Mouse (Mus musculus): ENCODE results near the gene Crls1. TPM values are rescaled to one million over a fixed set of nuclear protein-coding genes. Genes with fewer than 3 reads are reported as not detected.
A peak's percentile ranks its signal among the peaks of the same experiment; 100 is the strongest.

Gene Crls1
- polyA plus RNA-seq (2015; fragmentation: Nextera tagmentation; extraction: Ambion mirVana) = 2.4 and 2.5 TPM in 2 replicates

GRCm38 (mm10) chr2:132846407-132847358 is at the start of gene Crls1:
TSS of gene Crls1 (plus strand) at chr2:132846666.
- peak within 1 kb of the TSS; percentile 85 for H3K9ac ChIP-seq (ENCODE audit: low read depth, low read length)
- peak; percentile 88 for ATAC-seq (ENCODE audit: low read depth)
- no peaks in the 10 kb centered on the region; the same call in 1 of the 2 replicates for H3K36me3 ChIP-seq (ENCODE audit: control insufficient read depth, insufficient read depth)
- peaks cover 9% of the 10 kb centered on the region for H3K4me1 ChIP-seq (ENCODE audit: control insufficient read depth, low read depth, low read length)
- H3K9me3 ChIP-seq (replicated peaks; ENCODE audit: control insufficient read depth, low read length) = no peaks in the 10 kb centered on the region
- H3K27ac ChIP-seq (ENCODE audit: low read length) = peak within 1 kb of the TSS; percentile 67
- under 1% methylated on average over 80 of the region's 96 CpGs for WGBS (ENCODE audit: insufficient replicate concordance)
- peak within 1 kb of the TSS; percentile 89 for H3K4me2 ChIP-seq (ENCODE audit: low read depth, low read length)
- H3K4me3 ChIP-seq (ENCODE audit: low read depth, low read length) = peak within 1 kb of the TSS; percentile 78
- H3K27me3 ChIP-seq (ENCODE audit: control insufficient read depth, insufficient read depth, low read depth, low read length) = no peaks in the 10 kb centered on the region

- ATAC-seq (ENCODE audit: low read depth) = no peak
- H3K9me3 ChIP-seq (replicated peaks; ENCODE audit: control insufficient read depth, low read length) = no peaks in the 10 kb centered on the region
- H3K36me3 ChIP-seq (ENCODE audit: control insufficient read depth, insufficient read depth) = peaks cover 20% of the 10 kb centered on the region
- H3K27ac ChIP-seq (ENCODE audit: low read length) = no peak overlapping the region
- no peak overlapping the region for H3K4me3 ChIP-seq (ENCODE audit: low read depth, low read length)
- no peak overlapping the region for H3K4me2 ChIP-seq (ENCODE audit: low read depth, low read length)
- H3K9ac ChIP-seq (ENCODE audit: low read depth, low read length) = no peak overlapping the region
- H3K4me1 ChIP-seq (ENCODE audit: control insufficient read depth, low read depth, low read length) = no peaks in the 10 kb centered on the region
- 65% methylated on average over 2 of the region's 2 CpGs for WGBS (ENCODE audit: insufficient replicate concordance)
- H3K27me3 ChIP-seq (ENCODE audit: control insufficient read depth, insufficient read depth, low read depth, low read length) = no peaks in the 10 kb centered on the region
Measured at GRCm38 (mm10) chr2:132802976-132803375, 43.5 kb upstream of the Crls1 start.

- Histone ChIP-seq H3K4me3 (ENCODE audit: low read depth, low read length) (peak within 1 kb of the TSS; percentile 90), H3K9me3 (replicated peaks; ENCODE audit: control insufficient read depth, low read length) (no peaks in the 10 kb centered on the region), H3K9ac (ENCODE audit: low read depth, low read length) (peak within 1 kb of the TSS; percentile 82), H3K27ac (ENCODE audit: low read length) (peak within 1 kb of the TSS; percentile 86), H3K27me3 (ENCODE audit: control insufficient read depth, insufficient read depth, low read depth, low read length) (no peaks in the 10 kb centered on the region), H3K4me1 (ENCODE audit: control insufficient read depth, low read depth, low read length) (peaks cover 9% of the 10 kb centered on the region), H3K36me3 (ENCODE audit: control insufficient read depth, insufficient read depth) (no peaks in the 10 kb centered on the region), H3K4me2 (ENCODE audit: low read depth, low read length) (peak within 1 kb of the TSS; percentile 91)
- under 1% methylated on average over 59 of the region's 59 CpGs for WGBS (ENCODE audit: insufficient replicate concordance)
- ATAC-seq (ENCODE audit: low read depth) = peak; percentile 98
Measured at GRCm38 (mm10) chr2:132815608-132816314, 30.7 kb upstream of the Crls1 start, which contains the start of the genes Trmt6 and Mcm8. TSS of gene Trmt6 (minus strand) at chr2:132816055. TSS of gene Mcm8 (plus strand) at chr2:132816141.

- no peak overlapping the region for H3K4me3 ChIP-seq (ENCODE audit: low read depth, low read length)
- H3K27me3 ChIP-seq (ENCODE audit: control insufficient read depth, insufficient read depth, low read depth, low read length) = no peaks in the 10 kb centered on the region
- WGBS (ENCODE audit: insufficient replicate concordance) = 74% methylated on average over 4 of the region's 4 CpGs
- H3K4me1 ChIP-seq (ENCODE audit: control insufficient read depth, low read depth, low read length) = no peaks in the 10 kb centered on the region
- no peak for ATAC-seq (ENCODE audit: low read depth)
- H3K4me2 ChIP-seq (ENCODE audit: low read depth, low read length) = no peak overlapping the region
- no peak overlapping the region for H3K9ac ChIP-seq (ENCODE audit: low read depth, low read length)
- no peaks in the 10 kb centered on the region for H3K36me3 ChIP-seq (ENCODE audit: control insufficient read depth, insufficient read depth)
- H3K9me3 ChIP-seq (replicated peaks; ENCODE audit: control insufficient read depth, low read length) = no peaks in the 10 kb centered on the region
- H3K27ac ChIP-seq (ENCODE audit: low read length) = no peak overlapping the region
Measured at GRCm38 (mm10) chr2:132841071-132841470, 5.4 kb upstream of the Crls1 start.

DNA sequence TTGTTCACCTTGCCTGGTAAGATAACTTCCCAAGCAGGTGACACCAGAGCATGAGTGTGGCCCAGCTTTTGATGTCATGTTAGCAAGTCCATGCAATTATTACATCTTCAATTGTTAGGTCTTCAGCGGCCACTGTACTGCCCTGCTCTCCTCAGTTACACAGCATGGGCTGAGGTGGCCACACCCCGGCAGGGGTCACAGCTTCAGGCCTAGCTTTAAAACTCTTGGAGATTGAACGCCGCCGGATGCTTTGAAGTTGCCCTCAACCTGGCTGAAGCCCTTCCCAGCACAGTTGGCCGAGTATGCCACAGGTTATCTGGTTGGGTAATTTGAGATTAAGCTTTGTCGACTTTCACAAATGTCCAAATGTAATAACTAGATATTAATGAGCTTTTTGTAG is 1.1 kb downstream of the Crls1 start:
- peak overlapping the region; percentile 78 for H3K4me3 ChIP-seq (ENCODE audit: low read depth, low read length)
- peak overlapping the region; percentile 89 for H3K4me2 ChIP-seq (ENCODE audit: low read depth, low read length)
- H3K9ac ChIP-seq (ENCODE audit: low read depth, low read length) = peak overlapping the region; percentile 85; the same call in 1 of the 2 replicates
- no peak overlapping the region; the same call in 1 of the 2 replicates for H3K27ac ChIP-seq (ENCODE audit: low read length)
- H3K4me1 ChIP-seq (ENCODE audit: control insufficient read depth, low read depth, low read length) = peaks cover 9% of the 10 kb centered on the region
- H3K36me3 ChIP-seq (ENCODE audit: control insufficient read depth, insufficient read depth) = no peaks in the 10 kb centered on the region; the same call in 1 of the 2 replicates
- H3K9me3 ChIP-seq (replicated peaks; ENCODE audit: control insufficient read depth, low read length) = no peaks in the 10 kb centered on the region
- 28% methylated on average over 7 of the region's 7 CpGs for WGBS (ENCODE audit: insufficient replicate concordance)
- ATAC-seq (ENCODE audit: low read depth) = no peak
- H3K27me3 ChIP-seq (ENCODE audit: control insufficient read depth, insufficient read depth, low read depth, low read length) = no peaks in the 10 kb centered on the region

DNA sequence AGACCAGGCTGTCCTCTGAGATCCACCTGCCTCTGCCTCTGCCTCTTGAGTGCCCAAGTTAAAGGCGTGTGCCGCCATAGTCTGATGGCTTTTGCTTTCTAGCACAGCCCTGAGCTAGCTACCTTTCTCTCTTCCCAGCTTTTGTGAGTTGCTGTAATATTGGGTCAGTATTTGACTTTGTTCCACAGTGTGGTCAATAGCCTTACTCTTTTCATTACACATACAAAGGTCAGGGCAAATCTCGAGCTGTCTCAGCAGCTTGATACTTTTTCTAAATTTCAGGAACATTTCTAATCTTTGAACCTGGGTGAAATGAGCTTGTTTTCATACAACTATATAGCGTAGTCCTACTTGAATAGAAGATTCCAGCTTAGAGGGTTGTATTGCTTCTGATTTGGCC is 1.9 kb downstream of the Crls1 start:
- Histone ChIP-seq H3K4me1 (ENCODE audit: control insufficient read depth, low read depth, low read length) (peaks cover 9% of the 10 kb centered on the region), H3K9me3 (replicated peaks; ENCODE audit: control insufficient read depth, low read length) (no peaks in the 10 kb centered on the region), H3K36me3 (ENCODE audit: control insufficient read depth, insufficient read depth) (no peaks in the 10 kb centered on the region; the same call in 1 of the 2 replicates), H3K9ac (ENCODE audit: low read depth, low read length) (no peak overlapping the region), H3K4me2 (ENCODE audit: low read depth, low read length) (0 out of 2 replicates have a peak overlapping the region, but pooled peaks have one; percentile 21), H3K27me3 (ENCODE audit: control insufficient read depth, insufficient read depth, low read depth, low read length) (no peaks in the 10 kb centered on the region), H3K27ac (ENCODE audit: low read length) (no peak overlapping the region), H3K4me3 (ENCODE audit: low read depth, low read length) (no peak overlapping the region)
- 76% methylated on average over 4 of the region's 4 CpGs for WGBS (ENCODE audit: insufficient replicate concordance)
- no peak for ATAC-seq (ENCODE audit: low read depth)

DNA sequence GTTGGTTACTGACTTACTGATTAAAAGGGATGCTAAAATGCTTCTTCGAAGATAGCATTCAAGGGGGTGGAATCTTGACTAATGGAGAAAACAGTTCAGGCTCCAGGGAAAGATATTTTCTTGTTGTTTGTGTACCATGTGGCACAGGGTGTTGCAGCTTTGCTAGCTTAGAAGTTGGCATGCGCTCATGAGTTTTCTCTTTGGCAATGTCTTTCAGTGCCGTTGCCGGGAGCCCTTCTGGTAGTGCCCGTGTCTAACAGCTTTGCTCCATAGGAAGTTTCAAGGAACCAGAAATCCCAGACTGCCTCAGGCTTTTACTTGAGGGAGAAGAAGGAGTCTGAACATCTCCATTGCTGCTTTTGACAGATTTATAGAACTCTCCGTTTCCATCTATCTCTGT is 2.7 kb downstream of the Crls1 start:
- no peaks in the 10 kb centered on the region for H3K27me3 ChIP-seq (ENCODE audit: control insufficient read depth, insufficient read depth, low read depth, low read length)
- no peak overlapping the region for H3K9ac ChIP-seq (ENCODE audit: low read depth, low read length)
- H3K4me2 ChIP-seq (ENCODE audit: low read depth, low read length) = no peak overlapping the region
- H3K4me3 ChIP-seq (ENCODE audit: low read depth, low read length) = no peak overlapping the region
- H3K27ac ChIP-seq (ENCODE audit: low read length) = no peak overlapping the region
- no peak for ATAC-seq (ENCODE audit: low read depth)
- H3K9me3 ChIP-seq (replicated peaks; ENCODE audit: control insufficient read depth, low read length) = no peaks in the 10 kb centered on the region
- H3K36me3 ChIP-seq (ENCODE audit: control insufficient read depth, insufficient read depth) = no peaks in the 10 kb centered on the region; the same call in 1 of the 2 replicates
- H3K4me1 ChIP-seq (ENCODE audit: control insufficient read depth, low read depth, low read length) = peaks cover 9% of the 10 kb centered on the region
- 85% methylated on average over 6 of the region's 6 CpGs for WGBS (ENCODE audit: insufficient replicate concordance)

DNA sequence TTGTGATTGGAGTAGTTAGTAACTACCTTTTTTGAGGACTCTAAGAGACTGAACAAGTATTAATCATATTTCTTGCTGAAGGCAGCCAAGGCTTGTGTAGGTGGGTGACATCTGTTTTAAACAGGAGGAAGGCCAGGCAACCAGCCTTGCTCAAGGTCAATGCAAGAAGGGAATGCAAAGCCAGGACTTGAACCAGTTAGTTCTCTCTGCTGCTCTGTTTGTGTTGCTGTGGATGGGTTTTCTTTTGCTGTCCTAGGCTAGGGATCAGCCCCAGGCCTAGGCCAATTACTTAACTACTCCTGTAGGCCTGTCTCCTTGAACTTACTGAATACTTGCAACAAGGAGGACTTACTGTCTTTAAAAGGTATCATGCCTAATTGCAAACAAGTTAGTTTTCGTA is 6.6 kb downstream of the Crls1 start:
- no peak for ATAC-seq (ENCODE audit: low read depth)
- WGBS (ENCODE audit: insufficient replicate concordance) = 66% methylated on average over 1 of the region's 1 CpGs

More for the DNA sequence above, 6.6 kb downstream of the Crls1 start:
- H3K27ac ChIP-seq (ENCODE audit: low read length) = no peak overlapping the region
- H3K4me2 ChIP-seq (ENCODE audit: low read depth, low read length) = no peak overlapping the region
- no peaks in the 10 kb centered on the region; the same call in 1 of the 2 replicates for H3K36me3 ChIP-seq (ENCODE audit: control insufficient read depth, insufficient read depth)
- H3K27me3 ChIP-seq (ENCODE audit: control insufficient read depth, insufficient read depth, low read depth, low read length) = no peaks in the 10 kb centered on the region
- H3K4me1 ChIP-seq (ENCODE audit: control insufficient read depth, low read depth, low read length) = no peaks in the 10 kb centered on the region; the same call in none of the 2 replicates
- no peaks in the 10 kb centered on the region for H3K9me3 ChIP-seq (replicated peaks; ENCODE audit: control insufficient read depth, low read length)
- no peak overlapping the region for H3K9ac ChIP-seq (ENCODE audit: low read depth, low read length)
- H3K4me3 ChIP-seq (ENCODE audit: low read depth, low read length) = no peak overlapping the region

Data from liver, embryonic 16.5 days (tissue).